Mouse (Mus musculus) ovary, postnatal 36 days (tissue): ENCODE measurements around the gene Uap1l1.
"Not testable (repeated sequence)": the region's sequence is repeated elsewhere in the genome, so short reads cannot be mapped to it uniquely, and the experiment has no call there.

Experiments
- DNase-seq: peaks from one replicate; pipeline ENCODE4 v3.0.0; 2022; ENCODE audit warnings: low spot score, mixed read lengths

Gene Uap1l1

DNA sequence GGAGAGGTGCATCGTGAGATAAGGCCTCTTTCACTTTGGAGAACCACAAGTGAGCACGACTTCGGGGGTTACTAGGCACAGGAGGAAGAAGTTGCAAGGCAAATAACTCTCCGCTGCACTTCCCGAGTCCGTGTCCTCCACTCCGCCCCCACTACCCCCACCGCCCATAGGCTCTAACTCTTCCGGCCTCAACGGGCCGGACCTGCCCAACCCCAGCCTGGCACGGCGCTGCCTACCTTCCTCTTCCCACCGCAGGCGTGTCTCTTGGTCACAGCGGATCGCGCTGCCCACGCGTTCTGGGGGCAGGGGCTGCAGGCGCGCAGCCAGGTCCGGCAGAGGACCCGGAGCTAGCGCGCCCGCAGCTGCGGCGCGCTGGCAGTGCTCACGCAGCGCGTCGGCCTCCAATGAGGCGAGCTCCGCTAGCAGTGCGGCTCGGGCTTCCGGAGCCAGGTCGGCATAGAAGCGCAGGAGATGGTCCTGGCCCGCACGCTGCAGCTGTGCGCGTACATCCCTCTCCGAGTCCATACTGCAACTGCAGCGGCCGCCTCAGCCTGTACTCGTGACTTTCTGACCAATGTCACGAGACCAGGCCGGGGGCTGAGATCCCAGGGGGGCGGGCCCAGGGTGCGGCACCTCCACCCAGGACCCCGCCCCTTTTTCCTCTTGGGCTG is at the start of gene Uap1l1:
Gene Uap1l1, minus strand, starts transcription at position 592 of the 671 bp plus-strand sequence.
- peak; percentile 81 for DNase-seq

DNA sequence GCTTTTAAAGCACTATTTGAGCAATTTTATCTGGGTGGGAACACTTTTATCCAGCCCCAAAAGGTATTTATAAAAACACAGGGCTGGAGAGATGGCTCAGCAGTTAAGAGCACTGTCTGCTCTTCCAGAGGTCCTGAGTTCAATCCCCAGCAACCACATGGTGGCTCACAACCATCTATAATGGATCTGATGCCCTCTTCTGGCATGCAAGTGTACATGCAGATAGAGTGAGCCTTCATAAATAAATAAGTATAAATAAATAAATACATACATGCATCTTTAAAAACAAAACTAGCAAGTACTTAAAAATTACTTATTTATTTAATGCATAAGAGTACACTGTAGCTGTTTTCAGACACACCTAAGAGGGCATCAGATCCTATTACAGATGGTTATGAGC is 48.0 kb upstream of the Uap1l1 start:
- not testable (repeated sequence) for DNase-seq

DNA sequence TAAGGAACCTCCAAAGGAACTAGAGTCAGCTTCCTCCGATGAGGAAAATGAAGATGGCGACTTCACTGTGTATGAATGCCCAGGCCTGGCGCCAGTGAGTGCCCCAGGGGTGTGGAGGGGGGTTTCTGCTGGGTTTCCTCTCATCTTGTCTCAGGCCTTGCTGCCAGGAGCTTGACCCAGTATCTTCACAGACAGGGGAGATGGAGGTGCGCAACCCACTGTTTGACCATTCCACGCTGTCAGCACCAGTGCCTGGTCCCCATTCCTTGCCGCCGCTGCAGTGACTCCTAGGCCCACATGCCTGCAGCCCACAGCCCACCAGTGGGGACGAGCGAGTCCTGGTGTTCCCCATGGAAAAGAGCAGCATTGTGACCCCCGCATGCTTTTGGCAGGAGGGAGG is 43.4 kb upstream of the Uap1l1 start:
- DNase-seq = no peak

DNA sequence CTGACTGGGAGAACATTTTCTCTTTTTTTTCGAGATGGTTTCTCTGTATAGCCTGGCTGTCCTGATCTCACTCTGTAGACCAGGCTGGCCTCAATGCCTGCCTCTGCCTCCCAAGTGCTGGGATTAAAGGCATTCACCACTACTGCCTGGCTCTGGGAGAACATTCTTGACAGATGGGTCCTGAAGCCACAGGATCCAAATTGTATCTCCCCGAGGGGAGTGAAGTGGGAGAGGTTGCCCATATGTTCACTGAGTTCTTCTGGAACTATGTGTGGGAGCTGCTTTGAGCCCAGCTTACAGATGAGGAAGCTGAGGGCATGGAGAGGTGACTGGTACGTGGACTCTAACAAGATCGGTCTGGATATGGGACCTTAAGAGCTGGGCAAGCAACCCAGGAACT is 38.5 kb upstream of the Uap1l1 start:
- DNase-seq = no peak

DNA sequence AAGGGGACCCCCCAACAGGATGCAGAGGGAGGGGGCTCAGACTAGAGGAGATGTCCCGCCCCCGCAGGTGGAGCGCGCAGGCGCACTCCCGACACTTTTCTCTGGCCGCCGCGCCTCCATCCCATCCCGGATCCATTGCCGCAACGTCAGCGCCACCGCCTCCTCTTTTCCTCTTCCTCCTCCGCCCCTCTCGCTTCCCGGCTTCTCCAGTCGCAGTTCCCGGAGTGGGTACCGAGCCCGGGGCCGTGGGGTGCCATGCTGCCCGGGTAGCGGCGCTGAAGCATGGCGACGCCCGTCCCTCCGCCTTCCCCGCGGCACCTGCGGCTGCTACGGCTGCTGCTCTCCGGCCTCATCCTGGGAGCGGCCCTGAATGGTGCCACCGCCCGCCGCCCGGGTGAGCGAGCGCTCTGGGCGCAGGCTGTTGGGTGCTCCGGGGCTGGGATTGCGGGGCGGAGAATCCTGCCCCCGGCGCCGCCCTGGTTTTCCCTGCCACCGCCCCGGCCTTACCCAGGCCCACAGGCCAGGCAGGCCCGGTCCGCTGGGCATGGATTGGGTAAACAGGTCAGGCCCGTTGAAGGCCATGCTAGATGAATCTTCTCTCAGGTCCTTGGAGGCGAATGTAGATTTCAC is 37.6 kb upstream of the Uap1l1 start:
- peak; percentile 78 for DNase-seq

DNA sequence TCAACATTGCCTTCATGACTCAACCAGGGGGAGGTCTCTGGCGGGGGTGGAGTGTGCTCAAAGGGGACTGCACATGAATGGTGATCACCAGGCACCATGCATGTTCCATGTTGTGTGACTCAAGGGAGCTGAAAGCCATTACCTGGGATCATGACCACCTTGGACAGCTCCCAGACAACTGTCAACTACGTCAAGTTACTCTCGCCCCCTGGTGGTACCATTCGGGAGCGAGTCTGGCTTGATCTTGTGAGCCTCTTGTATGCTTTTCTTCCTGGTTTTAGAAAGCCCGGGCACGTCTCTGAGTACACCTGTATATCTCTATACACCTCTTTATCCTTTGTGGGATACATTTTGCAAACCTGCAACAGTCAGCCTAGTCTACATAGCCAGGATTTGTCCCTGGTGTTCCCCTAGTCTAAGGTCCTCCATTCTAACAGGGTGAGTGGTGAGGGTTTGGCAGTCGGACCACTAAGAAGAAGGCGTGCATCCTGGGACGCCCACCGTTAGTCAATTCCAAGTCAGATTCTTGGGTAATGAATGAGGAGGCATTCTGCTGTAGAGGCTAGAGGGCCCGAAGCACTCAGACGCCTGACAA is 37.0 kb upstream of the Uap1l1 start:
- peak; percentile 61 for DNase-seq

DNA sequence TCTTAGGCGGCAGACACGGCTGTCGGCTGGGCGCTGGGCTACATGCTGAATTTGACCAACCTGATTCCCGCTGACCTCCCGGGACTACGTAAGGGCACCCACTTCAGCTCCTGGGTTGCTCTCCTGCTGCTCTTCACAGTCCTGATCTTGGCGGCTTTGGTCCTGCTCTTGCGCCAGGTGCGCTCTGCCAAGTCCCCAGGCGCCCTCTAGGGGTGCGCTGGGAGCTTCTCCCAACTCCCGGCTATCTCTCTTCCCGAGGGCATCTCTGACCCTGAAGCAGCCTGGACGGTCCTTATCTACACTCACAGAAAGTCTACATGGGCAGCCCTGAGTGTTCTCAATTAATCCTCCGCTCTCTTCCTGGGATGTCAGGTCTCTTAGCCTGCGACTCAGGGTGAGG is 35.3 kb upstream of the Uap1l1 start:
- peak; percentile 73 for DNase-seq

DNA sequence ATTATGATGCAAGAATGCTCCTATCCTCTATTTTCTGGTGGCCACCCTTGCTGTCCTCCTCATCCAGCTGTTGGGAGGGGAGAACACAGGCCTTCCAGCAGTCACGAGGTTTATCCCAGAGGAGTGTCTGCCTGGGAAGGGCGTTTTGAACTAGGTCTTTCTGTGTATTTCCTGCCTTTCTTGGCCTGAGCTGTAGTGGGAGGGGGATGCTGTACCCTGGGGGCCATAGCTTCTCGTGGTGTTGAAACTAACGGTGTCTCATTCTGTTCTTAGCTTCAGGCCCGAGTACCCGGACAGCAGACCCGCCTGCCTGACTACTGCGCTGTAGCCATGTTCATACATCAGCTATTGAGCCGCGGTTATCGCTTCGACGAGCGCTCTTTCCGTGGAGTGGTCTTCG is 34.8 kb upstream of the Uap1l1 start:
- no peak for DNase-seq

DNA sequence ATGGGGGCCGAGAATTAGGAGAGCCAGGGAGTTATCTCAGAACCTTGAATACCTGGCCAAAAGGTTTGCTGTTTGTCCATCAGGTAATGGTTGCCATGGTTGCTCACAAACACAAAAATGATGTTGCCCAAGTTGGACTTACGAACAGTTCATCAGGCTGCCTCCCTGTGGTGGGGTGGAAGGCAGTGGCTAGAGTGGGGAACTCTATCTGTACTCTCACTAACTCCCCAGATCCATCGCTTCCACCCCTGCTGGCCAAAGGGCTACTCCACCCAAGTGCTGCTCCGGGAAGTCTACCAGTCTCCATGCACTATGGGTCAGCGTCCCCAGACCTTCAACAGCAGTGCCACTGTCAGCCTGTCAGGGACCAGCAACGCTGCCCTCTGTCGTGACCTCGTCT is 33.6 kb upstream of the Uap1l1 start, which contains the start of gene Npdc1:
Gene Npdc1, plus strand, starts transcription at position 301 of the 400 bp plus-strand sequence.
- no peak for DNase-seq

DNA sequence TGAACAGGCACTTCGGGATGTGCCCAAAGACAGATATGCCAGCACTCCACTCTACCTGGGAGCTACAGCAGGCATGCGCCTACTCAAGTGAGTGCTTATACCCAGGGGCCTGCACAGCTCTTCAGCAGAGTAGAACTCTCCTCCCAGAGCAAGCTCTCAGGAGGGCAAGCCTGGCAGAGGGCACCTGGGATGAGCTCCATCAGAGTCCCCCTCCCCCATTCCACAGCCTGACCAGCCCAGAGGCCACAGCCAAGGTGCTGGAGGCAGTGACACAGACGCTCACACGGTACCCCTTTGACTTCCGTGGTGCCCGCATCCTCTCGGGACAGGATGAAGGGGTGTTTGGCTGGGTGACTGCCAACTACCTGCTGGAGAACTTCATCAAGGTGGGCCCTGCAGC is 32.6 kb upstream of the Uap1l1 start:
- no peak for DNase-seq

DNA sequence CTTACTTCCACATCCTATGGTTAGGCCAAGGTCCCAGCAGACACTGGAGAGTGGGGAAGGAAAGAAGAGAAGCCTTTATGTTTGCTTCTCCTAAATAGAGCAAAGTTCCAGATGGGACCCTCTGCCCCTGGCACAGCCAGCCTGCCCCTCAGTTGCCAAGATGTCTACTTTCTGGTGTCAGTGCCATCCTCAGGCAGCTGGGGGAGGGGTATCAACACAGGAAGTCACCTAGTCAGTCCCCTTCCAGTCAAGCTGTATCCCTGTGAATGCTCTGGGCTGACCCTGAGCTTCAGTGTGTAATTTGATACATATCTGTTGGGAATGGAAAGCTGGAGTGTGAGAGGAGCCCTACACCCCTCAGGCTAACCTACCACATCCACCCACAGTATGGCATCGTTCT is 31.5 kb upstream of the Uap1l1 start:
- no peak for DNase-seq

DNA sequence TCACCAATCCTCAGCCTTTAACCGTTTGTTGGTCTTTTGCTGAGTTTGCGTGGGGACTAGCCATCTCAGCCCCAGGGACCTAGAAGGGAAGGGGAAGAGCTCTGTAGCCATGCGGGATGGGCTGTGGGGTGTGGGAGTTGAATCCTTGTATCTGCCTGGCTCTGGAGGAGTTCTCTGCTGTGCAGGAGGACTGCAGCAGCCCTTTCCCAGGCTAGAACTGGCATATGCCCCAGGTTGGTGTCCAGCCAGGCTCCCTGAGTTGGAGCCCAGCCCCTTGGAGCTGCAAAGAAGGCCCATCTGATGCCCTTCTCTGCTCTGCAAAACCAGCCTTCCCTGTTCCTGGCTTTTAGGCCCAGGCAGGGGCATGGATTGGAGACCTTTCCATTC is 31.1 kb upstream of the Uap1l1 start:
- DNase-seq = peak; percentile 38

DNA sequence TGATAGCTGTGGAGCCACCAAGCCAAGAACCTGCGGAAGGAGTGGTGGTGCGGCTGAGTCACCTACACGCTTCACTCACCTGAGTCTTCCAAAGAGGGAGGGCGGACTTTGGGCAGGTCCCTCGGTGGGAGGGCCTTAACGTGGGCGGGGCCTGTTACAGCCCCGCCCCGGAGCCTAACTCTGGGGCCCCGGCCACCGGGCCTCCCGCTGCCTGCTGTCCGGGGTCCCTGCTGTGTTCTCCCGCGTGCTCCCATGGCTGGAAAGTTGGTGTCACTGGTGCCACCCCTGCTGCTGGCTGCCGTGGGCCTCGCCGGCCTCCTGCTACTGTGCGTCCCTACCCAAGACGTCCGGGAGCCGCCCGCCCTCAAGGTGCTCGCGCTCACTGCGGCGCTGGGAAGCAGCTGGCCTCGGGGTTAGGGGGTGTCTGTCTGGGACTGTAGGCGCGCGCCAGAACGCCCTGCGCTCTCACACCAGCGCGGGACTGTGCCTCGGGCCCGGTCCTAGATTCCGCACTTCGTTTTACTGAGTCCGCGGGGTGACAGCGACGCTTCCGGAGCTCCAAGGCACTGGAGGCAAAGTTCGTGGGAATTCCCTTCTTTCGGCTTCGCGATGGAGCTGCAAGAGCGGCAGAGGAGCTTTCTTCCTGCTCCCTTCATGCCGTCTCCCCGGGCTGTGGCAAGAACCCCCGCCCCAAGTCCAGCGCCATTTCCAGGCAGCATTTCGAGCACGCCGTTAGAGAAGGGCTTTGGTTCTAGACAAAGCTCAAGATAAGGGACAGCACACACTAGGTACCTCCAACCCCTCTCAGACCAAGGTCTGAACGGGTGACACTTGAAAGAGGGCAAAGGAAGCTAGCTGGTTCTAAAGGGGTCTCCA is 30.5 kb upstream of the Uap1l1 start, which contains the start of gene Entpd2:
Gene Entpd2, plus strand, starts transcription at position 154 of the 876 bp plus-strand sequence.
- peak; percentile 37 for DNase-seq

DNA sequence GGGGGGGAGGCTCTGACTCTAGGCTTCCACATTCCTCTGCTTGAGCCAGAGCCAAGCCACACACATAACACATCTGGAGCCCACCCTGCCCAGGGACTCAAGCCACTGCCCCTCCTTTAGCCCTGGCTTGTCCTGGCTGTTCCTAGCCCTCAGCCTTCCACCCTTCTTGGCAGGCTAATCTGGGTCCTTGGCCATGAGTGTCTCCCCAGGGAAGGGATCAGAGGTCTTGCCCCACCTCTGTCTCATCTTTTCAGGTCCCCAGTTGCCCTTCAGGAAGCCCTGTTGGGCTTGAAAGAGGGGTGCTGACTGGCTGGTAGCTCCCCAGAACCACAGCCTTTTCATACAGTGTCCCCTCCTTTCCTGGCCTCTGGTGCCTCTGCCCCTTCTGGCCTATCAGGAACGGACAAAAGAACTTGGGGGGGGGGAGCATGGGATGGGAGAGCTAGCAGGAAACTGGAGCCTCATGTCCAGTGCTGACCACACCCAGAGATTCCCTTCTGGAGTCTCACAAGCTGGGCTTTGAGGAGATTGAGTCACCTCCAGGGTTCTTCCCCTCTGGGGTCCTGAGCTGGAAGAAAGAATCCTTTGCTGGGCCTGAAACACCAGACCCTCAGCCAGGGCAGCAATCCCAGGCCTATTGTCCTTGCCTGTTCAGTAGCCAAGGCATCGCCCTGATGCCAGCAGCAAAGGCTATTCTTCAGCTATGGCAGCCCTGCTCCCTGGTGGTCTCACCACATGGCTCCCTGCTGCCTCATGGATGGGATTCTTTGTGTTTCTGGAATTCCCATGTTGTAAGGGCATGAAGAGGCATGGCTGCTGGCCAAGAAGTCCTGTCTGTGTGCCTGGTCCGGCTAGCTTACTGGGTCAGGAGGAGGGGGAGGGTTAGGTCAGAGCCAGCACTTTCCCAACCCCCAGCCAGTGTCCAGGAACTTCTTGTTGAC is 29.1 kb upstream of the Uap1l1 start:
- DNase-seq = peak; percentile 30

DNA sequence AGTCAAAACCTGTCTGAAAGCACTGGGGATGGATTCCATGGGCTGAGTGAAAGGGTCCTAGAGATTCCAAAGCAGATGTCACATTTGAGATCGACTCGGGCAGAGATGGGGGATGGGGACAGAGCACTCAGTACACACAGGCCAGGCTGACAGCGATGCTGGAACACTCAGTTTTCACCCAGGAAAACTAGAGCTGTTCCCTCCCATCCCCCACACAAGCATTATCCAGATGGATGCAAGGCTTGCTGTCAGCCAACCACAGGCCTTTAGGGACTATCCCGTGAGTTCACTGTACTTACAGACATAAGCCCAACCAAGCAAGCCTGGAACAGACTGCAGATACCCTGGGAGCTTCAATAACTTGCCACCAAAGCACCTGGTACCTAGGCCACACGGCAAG is 25.8 kb upstream of the Uap1l1 start:
- no peak for DNase-seq

DNA sequence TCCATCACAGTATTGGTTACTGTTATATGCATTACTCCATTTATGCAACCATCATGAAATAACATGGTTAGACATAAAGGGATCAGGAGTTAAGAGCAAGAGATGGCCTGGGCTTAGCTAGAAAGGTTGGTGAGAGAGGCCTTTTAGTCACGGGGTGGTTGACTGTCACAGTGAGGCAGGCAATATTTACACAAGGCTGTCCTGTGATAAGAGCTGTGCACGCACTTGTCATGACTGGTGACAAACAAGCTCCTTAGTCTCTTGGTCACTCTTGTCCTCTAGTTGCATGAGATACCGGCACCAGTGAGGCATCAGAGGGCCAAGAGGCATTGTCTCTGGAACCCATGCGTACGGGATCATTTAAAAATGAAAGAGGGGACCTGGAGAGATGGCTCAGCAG is 19.0 kb upstream of the Uap1l1 start:
- DNase-seq = no peak

DNA sequence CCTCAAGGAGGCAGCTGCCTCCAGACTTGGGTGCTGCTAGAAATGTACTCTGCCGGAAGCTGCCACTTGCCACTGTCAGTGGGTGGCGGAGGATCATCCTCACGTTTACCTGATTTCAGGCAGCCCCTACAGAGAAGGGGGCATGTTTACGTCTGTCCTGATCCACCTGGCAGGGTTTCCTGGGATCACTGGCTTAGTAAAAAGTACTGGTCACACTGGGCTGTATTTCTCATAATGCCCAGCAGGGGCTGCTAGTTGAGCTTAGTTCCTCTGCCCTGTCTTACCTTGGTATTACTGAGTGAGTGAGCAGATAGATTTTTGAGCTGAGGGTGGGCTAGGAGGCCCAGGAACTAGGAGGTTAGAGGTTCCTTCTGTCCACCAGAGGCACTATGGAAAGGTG is 11.1 kb upstream of the Uap1l1 start:
- DNase-seq = no peak

DNA sequence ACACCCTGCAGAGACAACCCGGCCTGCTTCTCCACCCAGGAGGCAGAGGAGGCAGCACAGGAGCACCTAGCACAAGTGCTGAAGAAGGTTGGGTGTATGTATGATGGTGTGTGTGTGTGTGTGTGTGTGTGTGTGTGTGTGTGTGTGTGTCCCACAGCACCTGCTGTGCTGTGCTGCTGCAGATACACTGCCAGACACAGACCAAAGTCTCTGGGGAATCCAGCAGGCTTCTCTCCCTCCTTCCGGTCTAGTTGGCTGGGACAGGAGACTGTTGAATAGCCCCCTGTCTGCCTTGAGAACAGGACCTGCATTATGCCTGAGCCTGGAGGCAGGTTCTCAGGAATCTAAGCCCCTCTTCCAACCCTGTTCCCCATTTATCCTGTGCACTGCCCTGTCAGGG is 7.9 kb upstream of the Uap1l1 start:
- DNase-seq = no peak

DNA sequence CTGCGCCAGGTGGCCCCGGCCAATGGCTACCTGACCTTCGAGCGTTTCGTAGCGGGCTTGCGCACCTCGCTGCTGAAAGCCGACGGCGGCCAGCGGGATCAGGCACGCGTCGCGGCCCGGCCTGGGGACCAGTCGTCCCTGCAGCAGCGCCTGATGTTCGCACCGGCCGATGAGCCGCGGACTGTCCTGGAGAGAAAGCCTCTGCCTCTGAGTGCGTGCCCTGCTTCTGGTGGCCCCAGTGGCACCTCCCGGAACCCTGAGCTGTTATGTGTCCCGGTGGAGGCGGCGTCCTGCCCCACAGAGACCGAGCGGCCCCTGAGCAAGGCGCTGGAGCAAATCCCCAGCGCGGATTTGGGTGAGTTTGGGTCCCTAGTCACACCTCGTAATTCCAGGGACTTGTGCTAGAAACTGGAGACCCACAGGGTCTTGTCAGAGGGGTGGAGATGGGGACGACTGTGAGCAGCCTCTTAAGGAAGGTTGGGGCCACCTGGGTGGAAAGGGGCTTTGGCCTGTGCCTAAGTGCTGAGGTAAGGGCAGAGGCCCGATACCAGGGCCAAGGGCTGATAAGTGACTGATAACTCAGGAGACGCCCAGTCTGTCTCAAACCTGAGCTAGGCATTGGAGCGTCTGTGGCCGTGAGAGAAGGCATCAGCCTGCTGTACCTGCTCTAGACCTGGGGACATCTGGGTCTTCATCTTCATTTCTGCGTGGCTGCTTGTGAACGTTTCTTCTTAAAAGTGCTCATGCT is 7.3 kb upstream of the Uap1l1 start:
- no peak for DNase-seq

DNA sequence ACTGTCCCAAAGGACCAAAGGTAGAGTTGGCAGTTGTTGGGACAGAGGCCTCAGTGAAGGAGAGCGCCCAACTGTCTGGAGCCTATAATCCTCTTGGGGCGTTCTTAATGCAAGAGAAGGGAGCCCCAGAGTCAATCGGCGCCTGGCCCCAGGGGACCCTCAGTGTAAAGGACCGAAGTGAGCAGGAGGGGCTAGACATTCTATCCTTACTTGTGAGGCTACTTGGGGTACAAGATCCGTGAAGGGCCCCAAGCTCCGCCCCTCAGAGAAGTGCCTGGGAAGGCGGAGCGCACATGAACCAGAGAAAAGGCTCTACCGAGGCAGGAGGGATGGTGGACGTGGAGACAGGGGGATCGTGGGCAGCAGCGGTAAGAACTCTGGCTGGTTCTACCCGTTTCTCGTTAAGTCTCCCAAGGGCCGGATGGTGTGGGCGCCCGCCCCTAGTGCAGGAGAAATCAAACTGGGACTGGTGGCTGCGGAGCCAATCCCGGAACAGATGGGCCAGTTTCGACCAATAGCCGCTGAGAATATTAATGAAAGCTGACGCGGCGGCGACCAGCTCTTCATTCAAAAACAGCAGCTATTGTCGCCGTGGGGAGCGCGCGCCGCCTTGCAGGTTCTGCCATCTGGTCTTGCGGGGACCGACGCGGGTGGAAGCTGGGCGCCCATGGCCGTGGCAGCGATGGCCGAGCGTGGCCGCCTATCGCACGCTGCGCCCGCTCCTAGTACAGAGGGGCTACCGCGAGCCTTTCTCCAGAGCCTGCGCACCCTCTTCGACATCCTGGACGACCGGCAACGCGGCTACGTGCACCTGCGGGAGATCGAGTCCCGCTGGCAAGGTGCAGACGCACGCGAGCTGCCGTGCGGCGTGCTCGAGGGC is 6.5 kb upstream of the Uap1l1 start, which contains the start of gene Sapcd2:
Gene Sapcd2, plus strand, starts transcription at position 558 of the 880 bp plus-strand sequence.
- DNase-seq = peak; percentile 81
